Mouse (Mus musculus) ES-E14 (cell line): ENCODE data around the gene B4galnt3. TPM values are rescaled to one million over a fixed set of nuclear protein-coding genes. Genes with fewer than 3 reads are reported as not detected.

Source experiments
- DNase-seq: peaks from one replicate; pipeline ENCODE4 v3.0.0-alpha.2; 2013; ENCODE audit warnings: low read depth, low spot score
- H3K27ac ChIP-seq: 2 replicates; pipeline ENCODE4 v1.5.1; 2012; ENCODE audit warnings: low read depth, mild to moderate bottlenecking, low read length, moderate library complexity, mixed read lengths; ENCODE audit not compliant: poor library complexity, insufficient read depth, severe bottlenecking
- H3K36me3 ChIP-seq: 2 replicates; pipeline ENCODE4 v1.6.1; 2012; ENCODE audit warnings: mild to moderate bottlenecking, low read length, moderate library complexity, mixed read lengths; ENCODE audit not compliant: control insufficient read depth, poor library complexity, insufficient read depth, severe bottlenecking
- H3K4me1 ChIP-seq, 2 experiments: fragments of 150-350 bp in 1 of 2; sonication (generic) in 1 of 2; 2 replicates each; pipeline ENCODE4 v1.6.1; 2012; ENCODE audit warnings: low read length in 2 of 2, mild to moderate bottlenecking in 1 of 2, mixed read lengths in 1 of 2; ENCODE audit not compliant: control insufficient read depth in 2 of 2, insufficient read depth in 2 of 2, poor library complexity in 1 of 2
- H3K4me3 ChIP-seq, 2 experiments: fragments of 150-350 bp in 1 of 2; sonication (generic) in 1 of 2; 2 replicates each; pipeline ENCODE4 v1.5.1; 2012; ENCODE audit warnings: low read length in 2 of 2, low read depth in 1 of 2, mild to moderate bottlenecking in 1 of 2, mixed read lengths in 1 of 2; ENCODE audit not compliant: insufficient read depth in 1 of 2, poor library complexity in 1 of 2, severe bottlenecking in 1 of 2
- H3K9ac ChIP-seq: 2 replicates; pipeline ENCODE4 v1.6.1; 2012; ENCODE audit warnings: low read depth, mild to moderate bottlenecking, low read length, mixed read lengths; ENCODE audit not compliant: poor library complexity, insufficient read depth, severe bottlenecking
- H3K9me3 ChIP-seq: fragments of 150-350 bp; sonication (generic); 2 replicates; pipeline ENCODE4 v1.6.1; 2012; ENCODE audit warnings: low read depth, mild to moderate bottlenecking, low read length; ENCODE audit not compliant: control insufficient read depth, insufficient read depth
- CHD2 ChIP-seq: IDR thresholded peaks from 2 replicates; pipeline ENCODE4 v1.6.1; 2014; ENCODE audit warnings: mild to moderate bottlenecking, low read depth, low read length, inconsistent platforms
- HCFC1 ChIP-seq: IDR thresholded peaks from 2 replicates; pipeline ENCODE4 v1.6.1; 2012; ENCODE audit warnings: low read length, inconsistent platforms, borderline replicate concordance; ENCODE audit not compliant: insufficient read depth
- MAFK ChIP-seq: IDR thresholded peaks from 2 replicates; pipeline ENCODE4 v1.6.1; 2014; ENCODE audit warnings: mild to moderate bottlenecking, low read depth, low read length, inconsistent platforms; ENCODE audit not compliant: insufficient read depth
- ZC3H11A ChIP-seq: IDR thresholded peaks from 2 replicates; pipeline ENCODE4 v1.6.1; 2012; ENCODE audit warnings: low read depth, mild to moderate bottlenecking, inconsistent platforms, low read length, borderline replicate concordance
- ZNF384 ChIP-seq: IDR thresholded peaks from 2 replicates; pipeline ENCODE4 v1.6.1; 2012; ENCODE audit warnings: low read depth, low read length, inconsistent platforms
- in situ Hi-C, 2 experiments: fragments of 600-800 bp; cut with MboI; formaldehyde crosslinking; loops; one replicate each; pipeline ENCODE4 v1.15.1; 2025; ENCODE audit warnings: low sequenced_read_pairs in 2 of 2, inconsistent platforms in 1 of 2; ENCODE audit not compliant: unreplicated experiment in 2 of 2
- total RNA-seq: library from RNA; depleted of rRNA; stranded (reverse); fragments of 300-350 nt; gene quantifications from 2 replicates; pipeline ENCODE4 v1.2.3, GENCODE M21; 2012

Gene B4galnt3
- total RNA-seq, 1 experiment: 34.1 TPM

- Histone ChIP-seq H3K9ac (no peak overlapping the region), H3K9me3 (no peaks in the 10 kb centered on the region), H3K4me1 (peaks cover 0 to 11% of the 10 kb centered on the region in 2 experiments; a peak in 2 of 4 replicates), H3K36me3 (no peaks in the 10 kb centered on the region), H3K27ac (no peak overlapping the region), H3K4me3 (no peak overlapping the region)
- no peak for DNase-seq
- TF ChIP-seq MAFK: no peak
- in situ Hi-C loops: no loop called here
Observed at GRCm38 (mm10) chr6:120241453-120241852, 52.9 kb downstream of the B4galnt3 start.

- Histone ChIP-seq H3K4me1 (peaks cover 0 to 19% of the 10 kb centered on the region in 2 experiments; a peak in 2 of 4 replicates), H3K9me3 (no peaks in the 10 kb centered on the region), H3K27ac (no peak overlapping the region), H3K36me3 (no peaks in the 10 kb centered on the region), H3K9ac (no peak overlapping the region), H3K4me3 (no peak overlapping the region)
- in situ Hi-C loops: no loop called here
- no peak for DNase-seq
- TF ChIP-seq ZC3H11A (no peak), MAFK (no peak), ZNF384 (no peak), HCFC1 (no peak), CHD2 (no peak)
Observed at GRCm38 (mm10) chr6:120240461-120240860, 53.9 kb downstream of the B4galnt3 start.

- TF ChIP-seq ZNF384 (no peak), HCFC1 (no peak), CHD2 (no peak), ZC3H11A (no peak), MAFK (no peak)
- Histone ChIP-seq H3K36me3 (peaks cover 5% of the 10 kb centered on the region; the same call in 1 of the 2 replicates), H3K27ac (no peak overlapping the region), H3K4me3 (no peak overlapping the region), H3K9me3 (no peaks in the 10 kb centered on the region), H3K4me1 (peaks cover 2 to 33% of the 10 kb centered on the region in 2 experiments; a peak in 3 of 4 replicates), H3K9ac (no peak overlapping the region)
- in situ Hi-C loops: no loop called here
- DNase-seq: no peak
Observed at GRCm38 (mm10) chr6:120235874-120236273, 58.5 kb downstream of the B4galnt3 start.

- TF ChIP-seq MAFK (no peak), ZNF384 (no peak), HCFC1 (no peak), ZC3H11A (no peak), CHD2 (no peak)
- peaks cover 8% of the 10 kb centered on the region; the same call in 1 of the 2 replicates for H3K36me3 ChIP-seq
- H3K4me3 ChIP-seq: no peak overlapping the region
- H3K4me1 ChIP-seq: peaks cover 6 to 36% of the 10 kb centered on the region in 2 experiments; a peak in 3 of 4 replicates
- DNase-seq: no peak
- H3K9ac ChIP-seq: no peak overlapping the region
- no peaks in the 10 kb centered on the region for H3K9me3 ChIP-seq
- H3K27ac ChIP-seq: peak overlapping the region; percentile 27; the same call in 1 of the 2 replicates
- in situ Hi-C loops: no loop called here
Observed at GRCm38 (mm10) chr6:120232885-120233284, 61.5 kb downstream of the B4galnt3 start.

GRCm38 (mm10) chr6:120230441-120230840, 63.9 kb downstream of the B4galnt3 start:
- no peak for DNase-seq
- in situ Hi-C loops: no loop called here
- H3K27ac ChIP-seq: no peak overlapping the region
- peaks cover 8% of the 10 kb centered on the region; the same call in 1 of the 2 replicates for H3K36me3 ChIP-seq
- H3K4me1 ChIP-seq: peaks cover 6 to 26% of the 10 kb centered on the region in 2 experiments; a peak in 3 of 4 replicates
- H3K9ac ChIP-seq: no peak overlapping the region
- no peak for TF ChIP-seq MAFK
- no peak for TF ChIP-seq ZC3H11A
- TF ChIP-seq HCFC1: no peak
- TF ChIP-seq ZNF384: no peak
- no peak for TF ChIP-seq CHD2
- H3K9me3 ChIP-seq: no peaks in the 10 kb centered on the region
- H3K4me3 ChIP-seq: no peak overlapping the region
